Mouse (Mus musculus): Measurements from ENCODE around the gene Il4i1. TPM values are rescaled to one million over a fixed set of nuclear protein-coding genes. Genes with fewer than 3 reads are reported as not detected.

Gene Il4i1
- polyA plus RNA-seq, 1 experiment, result 1.2 TPM

DNA sequence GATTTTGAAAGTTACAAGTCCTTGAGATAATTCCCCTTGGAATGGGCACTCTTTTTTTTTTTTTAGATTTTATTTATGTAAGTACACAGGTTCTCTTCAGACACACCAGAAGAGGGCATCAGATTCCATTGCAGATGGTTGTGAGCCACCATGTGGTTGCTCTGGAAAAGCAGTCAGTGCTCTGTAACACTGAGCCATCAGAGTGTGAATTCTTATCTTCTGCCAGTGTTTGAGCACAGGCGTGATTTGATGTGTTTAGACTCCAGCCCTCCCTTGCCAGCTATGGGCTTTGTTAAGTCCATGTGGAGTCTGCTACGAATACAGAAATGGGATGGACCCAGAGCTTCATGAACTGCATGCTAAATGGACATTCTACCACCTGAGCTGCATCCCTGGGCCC lies 2.0 kb downstream of the Il4i1 start:
- TF ChIP-seq POLR2A (IDR thresholded peaks at IDR 0.05; ENCODE audit: borderline replicate concordance, low read depth, low read length), result no peak
- no peak for TF ChIP-seq CTCF (IDR thresholded peaks at IDR 0.05; ENCODE audit: low read depth, low read length)
- Histone ChIP-seq H3K4me3 (ENCODE audit: insufficient read depth, low read length) (peak overlapping the region; percentile 82), H3K4me1 (ENCODE audit: control insufficient read depth, insufficient read depth, low read length) (peaks cover 40% of the 10 kb centered on the region), H3K27ac (ENCODE audit: insufficient read depth, low read depth, low read length) (peak overlapping the region; percentile 88)

DNA sequence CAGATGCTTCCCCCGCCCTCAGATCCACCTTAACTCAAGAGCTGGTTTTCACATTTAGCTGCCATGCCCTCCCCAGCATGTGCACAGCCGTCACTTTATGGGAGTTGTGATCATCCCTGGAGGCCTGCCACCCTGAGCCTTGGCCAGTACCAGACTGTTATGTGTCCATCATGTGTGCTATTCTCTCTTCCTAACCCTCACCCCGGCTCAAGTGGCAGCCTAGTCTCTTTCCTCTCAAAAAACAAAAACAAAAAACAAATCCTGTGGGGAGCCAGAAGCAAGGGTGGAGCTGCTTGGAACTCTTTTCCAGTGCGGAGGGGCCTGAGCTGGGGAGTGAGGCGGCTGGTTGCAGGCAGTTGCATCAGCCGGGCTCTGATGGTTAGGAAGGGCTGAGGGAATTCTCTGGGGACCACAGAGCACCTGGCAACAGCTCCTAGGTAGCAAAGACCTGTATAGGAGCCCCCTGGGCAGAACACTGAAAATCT lies 2.6 kb downstream of the Il4i1 start:
- TF ChIP-seq CTCF (IDR thresholded peaks at IDR 0.05; ENCODE audit: low read depth, low read length), result no peak
- H3K4me1 ChIP-seq (ENCODE audit: control insufficient read depth, insufficient read depth, low read length), result peaks cover 46% of the 10 kb centered on the region
- peak overlapping the region; percentile 25; the same call in 1 of the 2 replicates for H3K27ac ChIP-seq (ENCODE audit: insufficient read depth, low read depth, low read length)
- peak overlapping the region; percentile 82 for H3K4me3 ChIP-seq (ENCODE audit: insufficient read depth, low read length)

DNA sequence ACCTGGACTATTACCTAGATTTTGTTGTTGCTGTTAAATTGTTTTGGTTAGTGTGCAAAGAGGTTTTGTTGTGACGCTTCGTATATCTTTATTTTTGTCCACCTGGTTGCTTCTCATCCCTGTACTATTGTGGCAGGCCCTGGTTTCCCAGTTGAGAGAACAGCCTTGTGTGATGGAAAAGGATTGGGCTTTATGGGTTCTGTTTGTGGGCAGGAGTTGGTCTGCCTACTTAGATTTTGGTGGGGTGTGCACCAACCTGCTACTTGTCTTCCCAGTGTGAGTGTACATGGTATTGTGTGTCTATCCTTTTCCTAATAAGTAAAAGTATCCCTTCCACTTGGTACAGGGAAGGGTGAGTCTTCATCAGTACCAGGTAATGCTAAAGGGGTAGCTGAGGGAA lies 3.2 kb downstream of the Il4i1 start:
- TF ChIP-seq POLR2A (IDR thresholded peaks at IDR 0.05; ENCODE audit: borderline replicate concordance, low read depth, low read length), result no peak
- no peak for TF ChIP-seq CTCF (IDR thresholded peaks at IDR 0.05; ENCODE audit: low read depth, low read length)
- Histone ChIP-seq H3K4me1 (ENCODE audit: control insufficient read depth, insufficient read depth, low read length) (peaks cover 45% of the 10 kb centered on the region), H3K4me3 (ENCODE audit: insufficient read depth, low read length) (peak overlapping the region; percentile 82), H3K27ac (ENCODE audit: insufficient read depth, low read depth, low read length) (peak overlapping the region; percentile 25; the same call in 1 of the 2 replicates)

DNA sequence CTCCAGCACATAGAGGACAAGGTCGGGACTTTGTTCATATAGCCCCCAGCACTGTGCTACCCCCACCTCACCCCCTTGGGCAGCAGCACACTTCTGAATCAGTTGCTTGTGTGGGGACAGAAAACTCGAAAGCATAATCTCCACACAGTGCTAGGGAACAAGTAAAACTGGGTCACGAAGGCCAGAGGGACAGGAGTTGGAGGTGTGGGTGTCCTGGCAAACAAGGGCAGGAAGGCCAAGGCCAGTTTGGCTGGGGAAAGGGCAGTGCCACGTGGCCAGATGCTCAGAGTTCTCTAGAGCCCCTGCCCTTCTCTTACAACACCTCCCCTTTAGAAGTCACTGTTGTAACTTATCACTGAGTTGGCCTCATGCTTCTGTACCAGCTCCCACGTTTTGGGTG lies 3.7 kb downstream of the Il4i1 start:
- TF ChIP-seq POLR2A (IDR thresholded peaks at IDR 0.05; ENCODE audit: borderline replicate concordance, low read depth, low read length), result no peak
- no peak for TF ChIP-seq CTCF (IDR thresholded peaks at IDR 0.05; ENCODE audit: low read depth, low read length)

DNA sequence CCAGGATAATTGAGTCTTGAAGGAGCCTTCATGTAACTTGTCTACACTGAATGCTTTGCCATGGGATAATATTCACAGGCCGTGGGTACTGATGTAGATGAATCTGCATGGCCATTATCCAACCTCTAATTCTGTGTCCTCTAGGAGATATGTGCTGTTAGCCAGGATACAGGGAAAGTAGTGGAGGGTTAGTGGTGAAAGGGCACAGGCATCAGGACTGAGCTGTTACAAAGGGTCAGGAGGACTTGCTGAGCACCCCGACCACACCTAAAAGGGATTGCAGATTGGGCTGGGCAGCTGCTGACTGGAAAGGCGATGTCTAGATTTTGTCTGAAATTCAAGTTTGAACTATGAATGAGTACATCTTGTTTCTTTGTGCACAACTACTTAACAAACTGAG lies 4.3 kb downstream of the Il4i1 start:
- Histone ChIP-seq H3K27ac (ENCODE audit: insufficient read depth, low read depth, low read length) (no peak overlapping the region), H3K4me3 (ENCODE audit: insufficient read depth, low read length) (no peak overlapping the region), H3K4me1 (ENCODE audit: control insufficient read depth, insufficient read depth, low read length) (peaks cover 48% of the 10 kb centered on the region)
- TF ChIP-seq CTCF (IDR thresholded peaks at IDR 0.05; ENCODE audit: low read depth, low read length) (no peak), POLR2A (IDR thresholded peaks at IDR 0.05; ENCODE audit: borderline replicate concordance, low read depth, low read length) (no peak)

More for the DNA sequence above, 3.7 kb downstream of the Il4i1 start:
- no peak overlapping the region; the same call in 1 of the 2 replicates for H3K4me3 ChIP-seq (ENCODE audit: insufficient read depth, low read length)
- H3K4me1 ChIP-seq (ENCODE audit: control insufficient read depth, insufficient read depth, low read length), result peaks cover 46% of the 10 kb centered on the region
- no peak overlapping the region; the same call in 1 of the 2 replicates for H3K27ac ChIP-seq (ENCODE audit: insufficient read depth, low read depth, low read length)

DNA sequence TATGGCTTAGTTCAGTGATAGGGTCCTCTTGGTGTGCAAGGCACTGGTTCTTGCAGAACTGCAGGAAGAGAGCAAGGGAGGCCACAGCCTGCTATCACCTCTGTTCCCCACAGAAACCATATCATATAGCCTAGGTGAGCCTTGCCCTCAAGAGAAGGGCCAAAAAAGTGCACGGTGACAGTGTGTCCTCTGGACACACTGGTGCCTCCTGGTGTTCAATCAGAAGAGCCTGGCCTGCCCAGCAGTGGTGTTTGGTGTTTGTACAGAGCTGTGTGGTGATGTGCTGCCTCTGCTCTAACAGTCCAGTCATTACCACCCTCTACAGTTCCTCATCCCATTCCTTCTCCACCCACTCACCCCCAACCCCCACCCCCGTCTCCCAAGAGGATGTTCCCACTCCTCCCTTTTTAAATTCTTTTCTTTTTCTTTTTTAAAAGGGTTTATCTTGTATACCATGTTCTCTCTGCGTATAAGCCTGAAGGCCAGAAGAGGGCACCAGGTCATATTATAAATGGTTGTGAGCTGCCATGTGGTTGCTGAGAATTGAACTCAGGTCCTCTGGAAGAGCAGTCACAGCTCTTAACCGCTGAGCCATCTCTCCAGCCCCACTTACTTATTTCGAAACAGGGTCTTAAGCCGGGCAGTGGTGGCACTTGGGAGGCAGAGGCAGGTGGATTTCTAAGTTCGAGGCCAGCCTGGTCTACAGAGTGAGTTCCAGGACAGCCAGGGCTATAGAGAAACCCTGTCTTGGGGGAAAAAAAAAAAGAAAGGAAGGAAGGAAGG lies 5.7 kb downstream of the Il4i1 start:
- peaks cover 60% of the 10 kb centered on the region for H3K4me1 ChIP-seq (ENCODE audit: control insufficient read depth, insufficient read depth, low read length)
- TF ChIP-seq CTCF (IDR thresholded peaks at IDR 0.05; ENCODE audit: low read depth, low read length) (no peak; the same call in 1 of the 2 replicates), POLR2A (IDR thresholded peaks at IDR 0.05; ENCODE audit: borderline replicate concordance, low read depth, low read length) (no peak)
- no peak overlapping the region for H3K27ac ChIP-seq (ENCODE audit: insufficient read depth, low read depth, low read length)
- no peak overlapping the region for H3K4me3 ChIP-seq (ENCODE audit: insufficient read depth, low read length)

DNA sequence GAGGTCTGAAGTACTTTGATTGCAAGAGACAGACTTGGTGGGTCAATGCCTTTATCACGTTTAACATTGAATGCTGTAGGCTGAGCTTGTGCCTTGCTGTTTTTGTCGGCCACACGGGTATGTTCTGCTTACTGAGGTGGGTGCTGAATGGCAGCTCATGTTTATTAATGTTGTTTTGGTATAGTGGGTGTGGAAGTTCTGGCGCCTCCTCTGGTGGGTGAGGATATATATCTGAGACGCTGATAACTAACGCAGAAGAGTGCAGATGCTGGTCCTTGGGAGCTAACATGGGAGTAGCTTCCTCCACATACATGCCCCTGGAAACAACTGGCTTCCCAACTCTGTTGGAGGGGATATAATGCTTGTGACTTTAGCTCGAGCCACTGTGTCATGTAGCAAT lies 7.2 kb downstream of the Il4i1 start:
- H3K4me3 ChIP-seq (ENCODE audit: insufficient read depth, low read length), result no peak overlapping the region
- peaks cover 60% of the 10 kb centered on the region for H3K4me1 ChIP-seq (ENCODE audit: control insufficient read depth, insufficient read depth, low read length)
- TF ChIP-seq POLR2A (IDR thresholded peaks at IDR 0.05; ENCODE audit: borderline replicate concordance, low read depth, low read length), result no peak
- no peak for TF ChIP-seq CTCF (IDR thresholded peaks at IDR 0.05; ENCODE audit: low read depth, low read length)
- H3K27ac ChIP-seq (ENCODE audit: insufficient read depth, low read depth, low read length), result no peak overlapping the region

DNA sequence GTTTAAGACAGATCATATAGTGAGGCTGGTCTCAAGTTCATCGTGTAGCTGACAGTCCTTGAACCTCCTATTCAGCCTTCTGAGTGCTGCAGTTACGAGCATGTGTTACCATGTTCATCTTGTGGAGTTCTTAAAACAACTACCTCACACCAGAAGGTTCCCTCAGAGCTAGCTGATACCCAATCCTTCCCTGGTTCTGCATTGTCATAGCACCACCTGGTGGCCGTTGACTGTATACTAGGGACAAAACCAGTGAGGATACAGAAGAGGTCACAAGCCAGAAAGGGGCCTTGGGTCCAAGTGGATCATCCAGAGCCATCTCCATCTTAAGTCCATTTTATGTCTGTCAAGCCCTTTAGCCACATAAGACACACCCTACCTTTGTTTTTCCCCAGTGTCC lies 8.7 kb downstream of the Il4i1 start:
- peak overlapping the region; percentile 7; the same call in 1 of the 2 replicates for H3K27ac ChIP-seq (ENCODE audit: insufficient read depth, low read depth, low read length)
- H3K4me3 ChIP-seq (ENCODE audit: insufficient read depth, low read length), result no peak overlapping the region
- no peak for TF ChIP-seq POLR2A (IDR thresholded peaks at IDR 0.05; ENCODE audit: borderline replicate concordance, low read depth, low read length)
- no peak for TF ChIP-seq CTCF (IDR thresholded peaks at IDR 0.05; ENCODE audit: low read depth, low read length)
- peaks cover 53% of the 10 kb centered on the region for H3K4me1 ChIP-seq (ENCODE audit: control insufficient read depth, insufficient read depth, low read length)

DNA sequence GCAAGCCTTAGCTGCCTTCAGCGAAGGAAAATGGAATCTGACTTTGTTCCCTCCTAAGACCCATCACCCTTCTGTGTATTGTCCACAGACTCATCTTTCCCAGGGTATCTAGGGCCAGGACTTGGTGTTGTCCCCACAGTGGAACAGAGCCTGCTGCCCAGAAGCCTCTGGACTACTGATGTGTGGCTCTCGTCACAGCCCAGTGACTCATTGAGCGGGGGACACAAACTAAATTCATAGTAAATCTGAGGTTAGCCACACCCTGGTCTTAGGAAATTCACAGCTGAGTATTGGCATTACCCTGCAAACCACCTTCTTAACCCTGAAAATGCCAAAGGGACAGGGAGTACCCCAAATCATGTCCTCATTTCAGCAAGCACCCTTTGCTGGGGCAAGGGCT lies 10.6 kb downstream of the Il4i1 start:
- TF ChIP-seq POLR2A (IDR thresholded peaks at IDR 0.05; ENCODE audit: borderline replicate concordance, low read depth, low read length), result no peak
- no peak for TF ChIP-seq CTCF (IDR thresholded peaks at IDR 0.05; ENCODE audit: low read depth, low read length)
- Histone ChIP-seq H3K4me1 (ENCODE audit: control insufficient read depth, insufficient read depth, low read length) (peaks cover 48% of the 10 kb centered on the region), H3K4me3 (ENCODE audit: insufficient read depth, low read length) (no peak overlapping the region), H3K27ac (ENCODE audit: insufficient read depth, low read depth, low read length) (no peak overlapping the region)

DNA sequence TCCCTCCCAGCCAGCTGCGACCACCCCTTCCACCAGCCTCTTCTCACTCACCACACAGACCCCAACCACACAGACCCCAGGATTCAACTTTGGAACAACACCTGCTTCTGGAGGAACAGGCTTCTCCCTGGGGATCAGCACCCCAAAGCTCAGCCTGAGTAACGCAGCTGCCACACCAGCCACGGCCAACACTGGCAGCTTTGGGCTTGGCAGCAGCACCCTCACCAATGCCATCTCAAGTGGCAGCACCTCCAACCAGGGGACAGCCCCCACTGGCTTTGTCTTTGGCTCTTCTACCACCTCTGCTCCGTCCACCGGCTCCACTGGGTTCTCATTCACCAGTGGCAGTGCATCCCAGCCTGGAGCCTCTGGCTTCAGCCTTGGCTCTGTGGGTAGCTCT lies 12.5 kb downstream of the Il4i1 start:
- H3K4me3 ChIP-seq (ENCODE audit: insufficient read depth, low read length), result no peak overlapping the region
- peaks cover 50% of the 10 kb centered on the region for H3K4me1 ChIP-seq (ENCODE audit: control insufficient read depth, insufficient read depth, low read length)
- TF ChIP-seq POLR2A (IDR thresholded peaks at IDR 0.05; ENCODE audit: borderline replicate concordance, low read depth, low read length) (no peak), CTCF (IDR thresholded peaks at IDR 0.05; ENCODE audit: low read depth, low read length) (no peak)
- H3K27ac ChIP-seq (ENCODE audit: insufficient read depth, low read depth, low read length), result no peak overlapping the region
